Mouse (Mus musculus): ENCODE measurements around the gene Psenen. TPM values are rescaled to one million over a fixed set of nuclear protein-coding genes. Genes with fewer than 3 reads are reported as not detected.

Gene Psenen
- polyA plus RNA-seq, 1 experiment from 2014 or later = 121 TPM

DNA sequence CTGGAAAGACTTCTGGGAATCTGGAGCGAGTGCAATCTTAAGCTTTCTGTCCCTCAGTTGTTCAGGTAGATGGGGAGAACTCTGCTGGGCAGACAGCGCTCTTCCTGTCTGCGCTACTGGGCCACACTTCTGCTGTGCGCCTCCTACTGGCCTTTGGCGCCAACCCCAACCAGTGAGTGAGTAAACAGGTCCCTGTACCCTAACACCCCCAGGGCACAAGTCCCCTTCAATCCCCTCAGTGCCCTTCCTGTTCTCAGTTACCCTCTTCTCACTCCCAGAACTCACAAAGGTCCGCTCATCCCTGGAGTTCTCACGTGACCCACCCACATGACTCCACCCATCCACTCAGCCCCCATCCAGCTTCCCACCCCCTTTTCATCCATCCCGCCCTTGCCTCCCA, 45.1 kb downstream of the Psenen start:
- H3K27ac ChIP-seq = no peak overlapping the region
- no peaks in the 10 kb centered on the region for H3K27me3 ChIP-seq (replicated peaks)
- H3K4me3 ChIP-seq = no peak overlapping the region
- ATAC-seq (replicated peaks) = no peak
- H3K4me1 ChIP-seq = peaks cover 9% of the 10 kb centered on the region; the same call in 1 of the 2 replicates
- no peak overlapping the region for H3K9ac ChIP-seq
- WGBS = 37% methylated on average over 8 of the region's 8 CpGs
- H3K36me3 ChIP-seq (replicated peaks) = peaks cover 5% of the 10 kb centered on the region; the same call in 1 of the 2 replicates
- no peak overlapping the region for H3K4me2 ChIP-seq
- H3K9me3 ChIP-seq = no peaks in the 10 kb centered on the region

DNA sequence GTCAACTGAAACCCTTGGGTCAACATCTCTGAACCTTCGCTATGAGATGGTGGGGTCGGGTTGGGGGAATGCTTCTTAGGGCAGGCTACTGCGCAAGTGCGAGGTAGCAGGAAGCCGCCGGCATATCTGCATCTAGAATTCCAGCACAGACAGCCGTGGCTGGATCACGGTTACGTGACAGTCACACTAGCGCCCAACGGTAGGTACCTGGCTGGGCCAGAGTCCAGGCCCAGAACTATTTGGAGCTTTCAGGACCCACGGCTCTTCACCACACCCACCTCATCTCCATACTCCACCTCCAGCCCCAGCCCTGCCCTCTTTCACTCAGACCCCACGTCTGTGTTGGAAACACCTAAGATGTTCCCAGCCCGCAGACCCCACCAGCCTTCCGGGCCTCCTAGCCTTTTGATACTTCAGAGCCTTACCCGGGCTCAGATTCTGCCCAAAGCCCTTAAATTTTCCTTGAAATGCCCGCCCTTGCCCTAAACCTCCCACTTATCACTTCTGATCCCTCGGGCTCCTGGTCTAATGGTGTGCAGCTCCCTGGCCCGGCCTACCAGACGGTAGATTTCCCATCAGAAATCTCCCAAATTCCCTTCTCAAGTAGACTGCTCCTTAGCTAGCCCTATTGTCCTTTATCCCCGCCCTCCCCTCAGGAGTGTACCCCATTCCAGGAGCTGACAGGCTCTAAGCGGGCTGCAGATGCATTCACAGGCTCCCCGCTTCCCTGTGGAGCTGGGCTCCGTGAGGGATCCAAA, 48.2 kb downstream of the Psenen start:
- 62% methylated on average over 24 of the region's 24 CpGs for WGBS
- Histone ChIP-seq H3K9ac (no peak overlapping the region), H3K27ac (no peak overlapping the region), H3K4me2 (no peak overlapping the region), H3K27me3 (replicated peaks) (no peaks in the 10 kb centered on the region), H3K9me3 (no peaks in the 10 kb centered on the region), H3K36me3 (replicated peaks) (no peaks in the 10 kb centered on the region), H3K4me3 (no peak overlapping the region), H3K4me1 (no peaks in the 10 kb centered on the region; the same call in 1 of the 2 replicates)
- no peak for ATAC-seq (replicated peaks)

Small RNA genes within 50 kb of the gene (microRNA-seq; reads per million reads assigned to microRNA genes)
- 0.92 reads per million for gene Gm38670
- not detected for gene Mir3569

Other genes with a start within 250 kb of the Psenen start
- 16.6 and 17.5 TPM in 2 replicates for gene Syne4, start 248.8 kb downstream of the Psenen start, polyA plus RNA-seq (2015; fragmentation: Nextera tagmentation; extraction: Ambion mirVana)
- gene E130208F15Rik, start 241.9 kb downstream of the Psenen start, polyA plus RNA-seq (2015; fragmentation: Nextera tagmentation; extraction: Ambion mirVana) = 0.23 and 2.0 TPM in 2 replicates
- 16.7 and 17.1 TPM in 2 replicates for gene Sdhaf1, start 239.7 kb downstream of the Psenen start, polyA plus RNA-seq (2015; fragmentation: Nextera tagmentation; extraction: Ambion mirVana)
- gene Lrfn3, start 200.9 kb downstream of the Psenen start, polyA plus RNA-seq (2015; fragmentation: Nextera tagmentation; extraction: Ambion mirVana) = 16.3 and 17.9 TPM in 2 replicates
- gene Tyrobp, start 149.9 kb downstream of the Psenen start, polyA plus RNA-seq (2015; fragmentation: Nextera tagmentation; extraction: Ambion mirVana) = 27.8 and 36.6 TPM in 2 replicates
- gene Hcst, start 143.8 kb downstream of the Psenen start, polyA plus RNA-seq (2015; fragmentation: Nextera tagmentation; extraction: Ambion mirVana) = 0.53 and 0.59 TPM in 2 replicates
- 2.4 and 2.8 TPM in 2 replicates for gene Nfkbid, start 141.9 kb downstream of the Psenen start, polyA plus RNA-seq (2015; fragmentation: Nextera tagmentation; extraction: Ambion mirVana)
- 790 and 817 TPM in 2 replicates for gene Aplp1, start 118.1 kb downstream of the Psenen start, polyA plus RNA-seq (2015; fragmentation: Nextera tagmentation; extraction: Ambion mirVana)
- gene Kirrel2, start 105.9 kb downstream of the Psenen start, polyA plus RNA-seq (2015; fragmentation: Nextera tagmentation; extraction: Ambion mirVana) = 1.3 and 2.7 TPM in 2 replicates
- gene Nphs1, start 105.3 kb downstream of the Psenen start, polyA plus RNA-seq (2015; fragmentation: Nextera tagmentation; extraction: Ambion mirVana) = 0.41 and 0.61 TPM in 2 replicates
- gene Prodh2, start 70.0 kb downstream of the Psenen start, polyA plus RNA-seq (2015; fragmentation: Nextera tagmentation; extraction: Ambion mirVana) = not detected in 2 replicates
- 144 and 158 TPM in 2 replicates for gene Arhgap33, start 28.6 kb downstream of the Psenen start, polyA plus RNA-seq (2015; fragmentation: Nextera tagmentation; extraction: Ambion mirVana)
- gene Hspb6, start 11.4 kb downstream of the Psenen start, polyA plus RNA-seq (2015; fragmentation: Nextera tagmentation; extraction: Ambion mirVana) = 7.8 and 9.9 TPM in 2 replicates
- gene Proser3, start 11.3 kb downstream of the Psenen start, polyA plus RNA-seq (2015; fragmentation: Nextera tagmentation; extraction: Ambion mirVana) = 7.7 and 9.4 TPM in 2 replicates
- 53.6 and 63.8 TPM in 2 replicates for gene Lin37, start 3.8 kb downstream of the Psenen start, polyA plus RNA-seq (2015; fragmentation: Nextera tagmentation; extraction: Ambion mirVana)
- gene U2af1l4, start 326 bp downstream of the Psenen start, polyA plus RNA-seq (2015; fragmentation: Nextera tagmentation; extraction: Ambion mirVana) = 87.2 and 90.7 TPM in 2 replicates
- gene Gm49396, start 283 bp downstream of the Psenen start, polyA plus RNA-seq (2015; fragmentation: Nextera tagmentation; extraction: Ambion mirVana) = 18.5 and 20.7 TPM in 2 replicates
- 8.0 and 8.1 TPM in 2 replicates for gene Igflr1, start 1.8 kb upstream of the Psenen start, polyA plus RNA-seq (2015; fragmentation: Nextera tagmentation; extraction: Ambion mirVana)
- gene Kmt2b, start 25.1 kb upstream of the Psenen start, polyA plus RNA-seq (2015; fragmentation: Nextera tagmentation; extraction: Ambion mirVana) = 12.1 and 12.3 TPM in 2 replicates
- 0.36 and 0.41 TPM in 2 replicates for gene Zbtb32, start 35.3 kb upstream of the Psenen start, polyA plus RNA-seq (2015; fragmentation: Nextera tagmentation; extraction: Ambion mirVana)
- 0.51 and 0.58 TPM in 2 replicates for gene Upk1a, start 49.2 kb upstream of the Psenen start, polyA plus RNA-seq (2015; fragmentation: Nextera tagmentation; extraction: Ambion mirVana)
- gene Cox6b1, start 62.5 kb upstream of the Psenen start, polyA plus RNA-seq (2015; fragmentation: Nextera tagmentation; extraction: Ambion mirVana) = 1,061 and 1,083 TPM in 2 replicates
- gene Etv2, start 72.2 kb upstream of the Psenen start, polyA plus RNA-seq (2015; fragmentation: Nextera tagmentation; extraction: Ambion mirVana) = not detected in 2 replicates
- gene Rbm42, start 86.7 kb upstream of the Psenen start, polyA plus RNA-seq (2015; fragmentation: Nextera tagmentation; extraction: Ambion mirVana) = 145 and 149 TPM in 2 replicates
- 28.1 and 29.7 TPM in 2 replicates for gene Haus5, start 101.4 kb upstream of the Psenen start, polyA plus RNA-seq (2015; fragmentation: Nextera tagmentation; extraction: Ambion mirVana)
- gene Pmis2, start 108.0 kb upstream of the Psenen start, polyA plus RNA-seq (2015; fragmentation: Nextera tagmentation; extraction: Ambion mirVana) = not detected in 2 replicates
- not detected in 2 replicates for gene 2200002J24Rik, start 135.3 kb upstream of the Psenen start, polyA plus RNA-seq (2015; fragmentation: Nextera tagmentation; extraction: Ambion mirVana)
- 1.7 and 1.8 TPM in 2 replicates for gene Atp4a, start 148.6 kb upstream of the Psenen start, polyA plus RNA-seq (2015; fragmentation: Nextera tagmentation; extraction: Ambion mirVana)
- 242 and 252 TPM in 2 replicates for gene Tmem147, start 165.9 kb upstream of the Psenen start, polyA plus RNA-seq (2015; fragmentation: Nextera tagmentation; extraction: Ambion mirVana)
- 0.72 and 1.6 TPM in 2 replicates for gene Gapdhs, start 180.1 kb upstream of the Psenen start, polyA plus RNA-seq (2015; fragmentation: Nextera tagmentation; extraction: Ambion mirVana)
- gene Sbsn, start 187.8 kb upstream of the Psenen start, polyA plus RNA-seq (2015; fragmentation: Nextera tagmentation; extraction: Ambion mirVana) = 2.4 and 3.0 TPM in 2 replicates
- 1.2 and 3.4 TPM in 2 replicates for gene Dmkn, start 200.1 kb upstream of the Psenen start, polyA plus RNA-seq (2015; fragmentation: Nextera tagmentation; extraction: Ambion mirVana)
- gene Krtdap, start 224.3 kb upstream of the Psenen start, polyA plus RNA-seq (2015; fragmentation: Nextera tagmentation; extraction: Ambion mirVana) = 4.4 TPM in 1 of 2 replicates, not detected in the other

Measured in midbrain, embryonic 15.5 days (tissue).